Mouse (Mus musculus): Measurements from ENCODE around the gene Rbfox1. TPM values are rescaled to one million over a fixed set of nuclear protein-coding genes. Genes with fewer than 3 reads are reported as not detected.

Rbfox1 gene
- polyA plus RNA-seq, 1 experiment from 2014 or later, result 1.6 TPM

GRCm38 (mm10) chr16:7139480-7139879 is 1254.3 kb downstream of the Rbfox1 start:
- Histone ChIP-seq H3K9ac (ENCODE audit: low read length) (no peak overlapping the region), H3K27me3 (ENCODE audit: control insufficient read depth, insufficient read depth, low read depth, low read length) (no peaks in the 10 kb centered on the region), H3K4me3 (ENCODE audit: low read length) (no peak overlapping the region), H3K4me2 (ENCODE audit: low read depth, low read length) (no peak overlapping the region), H3K36me3 (ENCODE audit: control insufficient read depth, insufficient read depth, low read length) (no peaks in the 10 kb centered on the region), H3K27ac (ENCODE audit: low read length) (no peak overlapping the region), H3K9me3 (ENCODE audit: control insufficient read depth, low read length) (no peaks in the 10 kb centered on the region), H3K4me1 (replicated peaks; ENCODE audit: control insufficient read depth, insufficient read depth, low read length) (no peaks in the 10 kb centered on the region)
- ATAC-seq (ENCODE audit: low read depth), result no peak
- WGBS, result 79% methylated on average over 2 of the region's 2 CpGs

GRCm38 (mm10) chr16:7140909-7141308 is 1255.8 kb downstream of the Rbfox1 start:
- no peak overlapping the region for H3K27ac ChIP-seq (ENCODE audit: low read length)
- H3K36me3 ChIP-seq (ENCODE audit: control insufficient read depth, insufficient read depth, low read length), result no peaks in the 10 kb centered on the region
- H3K27me3 ChIP-seq (ENCODE audit: control insufficient read depth, insufficient read depth, low read depth, low read length), result no peaks in the 10 kb centered on the region
- no peak overlapping the region for H3K4me3 ChIP-seq (ENCODE audit: low read length)
- no peaks in the 10 kb centered on the region for H3K4me1 ChIP-seq (replicated peaks; ENCODE audit: control insufficient read depth, insufficient read depth, low read length)
- 42% methylated on average over 8 of the region's 8 CpGs for WGBS
- ATAC-seq (ENCODE audit: low read depth), result no peak
- no peak overlapping the region for H3K4me2 ChIP-seq (ENCODE audit: low read depth, low read length)
- H3K9me3 ChIP-seq (ENCODE audit: control insufficient read depth, low read length), result no peaks in the 10 kb centered on the region
- H3K9ac ChIP-seq (ENCODE audit: low read length), result no peak overlapping the region

- WGBS, result 73% methylated on average over 10 of the region's 10 CpGs
These were observed 1260.3 kb downstream of the Rbfox1 start for GRCm38 (mm10) chr16:7145505-7145904.

GRCm38 (mm10) chr16:7146454-7146853 is 1261.3 kb downstream of the Rbfox1 start:
- ATAC-seq (ENCODE audit: low read depth), result no peak
- no peak overlapping the region for H3K27ac ChIP-seq (ENCODE audit: low read length)
- H3K9ac ChIP-seq (ENCODE audit: low read length), result no peak overlapping the region
- no peaks in the 10 kb centered on the region for H3K27me3 ChIP-seq (ENCODE audit: control insufficient read depth, insufficient read depth, low read depth, low read length)
- no peaks in the 10 kb centered on the region for H3K4me1 ChIP-seq (replicated peaks; ENCODE audit: control insufficient read depth, insufficient read depth, low read length)
- H3K9me3 ChIP-seq (ENCODE audit: control insufficient read depth, low read length), result no peaks in the 10 kb centered on the region
- no peaks in the 10 kb centered on the region for H3K36me3 ChIP-seq (ENCODE audit: control insufficient read depth, insufficient read depth, low read length)
- no peak overlapping the region for H3K4me3 ChIP-seq (ENCODE audit: low read length)
- no peak overlapping the region for H3K4me2 ChIP-seq (ENCODE audit: low read depth, low read length)
- 47% methylated on average over 6 of the region's 6 CpGs for WGBS

More at GRCm38 (mm10) chr16:7145505-7145904, 1260.3 kb downstream of the Rbfox1 start:
- Histone ChIP-seq H3K4me2 (ENCODE audit: low read depth, low read length) (no peak overlapping the region), H3K9me3 (ENCODE audit: control insufficient read depth, low read length) (no peaks in the 10 kb centered on the region), H3K36me3 (ENCODE audit: control insufficient read depth, insufficient read depth, low read length) (no peaks in the 10 kb centered on the region), H3K27ac (ENCODE audit: low read length) (no peak overlapping the region), H3K4me1 (replicated peaks; ENCODE audit: control insufficient read depth, insufficient read depth, low read length) (no peaks in the 10 kb centered on the region), H3K4me3 (ENCODE audit: low read length) (no peak overlapping the region), H3K9ac (ENCODE audit: low read length) (no peak overlapping the region), H3K27me3 (ENCODE audit: control insufficient read depth, insufficient read depth, low read depth, low read length) (no peaks in the 10 kb centered on the region)
- ATAC-seq (ENCODE audit: low read depth), result no peak

- 80% methylated on average over 2 of the region's 2 CpGs for WGBS
- no peak overlapping the region for H3K4me2 ChIP-seq (ENCODE audit: low read depth, low read length)
These were observed 1262.7 kb downstream of the Rbfox1 start for GRCm38 (mm10) chr16:7147884-7148283.

GRCm38 (mm10) chr16:7149106-7149899 is 1264.1 kb downstream of the Rbfox1 start:
- H3K4me2 ChIP-seq (ENCODE audit: low read depth, low read length), result no peak overlapping the region
- H3K9ac ChIP-seq (ENCODE audit: low read length), result no peak overlapping the region
- H3K36me3 ChIP-seq (ENCODE audit: control insufficient read depth, insufficient read depth, low read length), result no peaks in the 10 kb centered on the region
- WGBS, result 61% methylated on average over 16 of the region's 16 CpGs
- no peak overlapping the region for H3K27ac ChIP-seq (ENCODE audit: low read length)
- H3K9me3 ChIP-seq (ENCODE audit: control insufficient read depth, low read length), result no peaks in the 10 kb centered on the region
- H3K4me1 ChIP-seq (replicated peaks; ENCODE audit: control insufficient read depth, insufficient read depth, low read length), result no peaks in the 10 kb centered on the region
- no peak overlapping the region for H3K4me3 ChIP-seq (ENCODE audit: low read length)
- ATAC-seq (ENCODE audit: low read depth), result peak; percentile 55; the same call in 1 of the 2 replicates
- no peaks in the 10 kb centered on the region for H3K27me3 ChIP-seq (ENCODE audit: control insufficient read depth, insufficient read depth, low read depth, low read length)

More at GRCm38 (mm10) chr16:7147884-7148283, 1262.7 kb downstream of the Rbfox1 start:
- Histone ChIP-seq H3K36me3 (ENCODE audit: control insufficient read depth, insufficient read depth, low read length) (no peaks in the 10 kb centered on the region), H3K27ac (ENCODE audit: low read length) (no peak overlapping the region), H3K9ac (ENCODE audit: low read length) (no peak overlapping the region), H3K4me3 (ENCODE audit: low read length) (no peak overlapping the region), H3K9me3 (ENCODE audit: control insufficient read depth, low read length) (no peaks in the 10 kb centered on the region), H3K4me1 (replicated peaks; ENCODE audit: control insufficient read depth, insufficient read depth, low read length) (no peaks in the 10 kb centered on the region), H3K27me3 (ENCODE audit: control insufficient read depth, insufficient read depth, low read depth, low read length) (no peaks in the 10 kb centered on the region)
- no peak for ATAC-seq (ENCODE audit: low read depth)

GRCm38 (mm10) chr16:7150201-7150791 is 1265.1 kb downstream of the Rbfox1 start:
- Histone ChIP-seq H3K9ac (ENCODE audit: low read length) (no peak overlapping the region), H3K36me3 (ENCODE audit: control insufficient read depth, insufficient read depth, low read length) (no peaks in the 10 kb centered on the region), H3K27me3 (ENCODE audit: control insufficient read depth, insufficient read depth, low read depth, low read length) (no peaks in the 10 kb centered on the region), H3K9me3 (ENCODE audit: control insufficient read depth, low read length) (no peaks in the 10 kb centered on the region), H3K4me2 (ENCODE audit: low read depth, low read length) (no peak overlapping the region), H3K4me3 (ENCODE audit: low read length) (no peak overlapping the region), H3K27ac (ENCODE audit: low read length) (no peak overlapping the region), H3K4me1 (replicated peaks; ENCODE audit: control insufficient read depth, insufficient read depth, low read length) (no peaks in the 10 kb centered on the region)
- 20% methylated on average over 8 of the region's 8 CpGs for WGBS
- ATAC-seq (ENCODE audit: low read depth), result peak; percentile 89

- H3K4me3 ChIP-seq (ENCODE audit: low read length), result no peak overlapping the region
- no peaks in the 10 kb centered on the region for H3K36me3 ChIP-seq (ENCODE audit: control insufficient read depth, insufficient read depth, low read length)
- H3K9me3 ChIP-seq (ENCODE audit: control insufficient read depth, low read length), result no peaks in the 10 kb centered on the region
- H3K4me1 ChIP-seq (replicated peaks; ENCODE audit: control insufficient read depth, insufficient read depth, low read length), result no peaks in the 10 kb centered on the region
- no peaks in the 10 kb centered on the region for H3K27me3 ChIP-seq (ENCODE audit: control insufficient read depth, insufficient read depth, low read depth, low read length)
- WGBS, result 69% methylated on average over 4 of the region's 4 CpGs
- H3K9ac ChIP-seq (ENCODE audit: low read length), result no peak overlapping the region
- ATAC-seq (ENCODE audit: low read depth), result no peak
- no peak overlapping the region for H3K4me2 ChIP-seq (ENCODE audit: low read depth, low read length)
- H3K27ac ChIP-seq (ENCODE audit: low read length), result no peak overlapping the region
These were observed 1267.2 kb downstream of the Rbfox1 start for GRCm38 (mm10) chr16:7152401-7152800.

GRCm38 (mm10) chr16:7154671-7155070 is 1269.5 kb downstream of the Rbfox1 start:
- H3K4me3 ChIP-seq (ENCODE audit: low read length), result no peak overlapping the region
- no peaks in the 10 kb centered on the region for H3K27me3 ChIP-seq (ENCODE audit: control insufficient read depth, insufficient read depth, low read depth, low read length)
- no peak for ATAC-seq (ENCODE audit: low read depth)
- H3K9me3 ChIP-seq (ENCODE audit: control insufficient read depth, low read length), result no peaks in the 10 kb centered on the region
- no peak overlapping the region for H3K9ac ChIP-seq (ENCODE audit: low read length)
- H3K4me2 ChIP-seq (ENCODE audit: low read depth, low read length), result no peak overlapping the region
- H3K4me1 ChIP-seq (replicated peaks; ENCODE audit: control insufficient read depth, insufficient read depth, low read length), result no peaks in the 10 kb centered on the region
- no peak overlapping the region for H3K27ac ChIP-seq (ENCODE audit: low read length)
- no peaks in the 10 kb centered on the region for H3K36me3 ChIP-seq (ENCODE audit: control insufficient read depth, insufficient read depth, low read length)
- WGBS, result 78% methylated on average over 3 of the region's 3 CpGs

All from lung, embryonic 16.5 days (tissue).